Mouse (Mus musculus) layer of hippocampus, adult 11-12 months (tissue): ENCODE data around the gene Spdye4a.

ENCODE experiments used
- DNase-seq: peaks from one replicate; pipeline ENCODE4 v3.0.0; 2022; ENCODE audit warnings: low spot score

Spdye4a gene

GRCm38 (mm10) chr5:143226790-143227189, at the start of gene Spdye4a:
Spdye4a (minus strand) TSS chr5:143226890.
- DNase-seq = no peak

GRCm38 (mm10) chr5:143275761-143276160, 49.1 kb upstream of the Spdye4a start:
- DNase-seq = no peak

GRCm38 (mm10) chr5:143272540-143273330, 46.0 kb upstream of the Spdye4a start:
- DNase-seq = no peak

- no peak for DNase-seq
Observed at GRCm38 (mm10) chr5:143272108-143272507, 45.4 kb upstream of the Spdye4a start.

GRCm38 (mm10) chr5:143271642-143272041, 45.0 kb upstream of the Spdye4a start:
- no peak for DNase-seq

GRCm38 (mm10) chr5:143270151-143270519, 43.4 kb upstream of the Spdye4a start:
- no peak for DNase-seq

- peak; percentile 78 for DNase-seq
Observed at GRCm38 (mm10) chr5:143269363-143270150, 42.9 kb upstream of the Spdye4a start, which contains the start of gene Zfp316. Zfp316 (minus strand) TSS chr5:143270022.

- DNase-seq = no peak
Observed at GRCm38 (mm10) chr5:143268985-143269362, 42.3 kb upstream of the Spdye4a start.

GRCm38 (mm10) chr5:143266794-143267193, 40.1 kb upstream of the Spdye4a start:
- no peak for DNase-seq

- no peak for DNase-seq
Observed at GRCm38 (mm10) chr5:143265409-143265808, 38.7 kb upstream of the Spdye4a start.

- DNase-seq = no peak
Observed at GRCm38 (mm10) chr5:143264689-143265088, 38.0 kb upstream of the Spdye4a start.

GRCm38 (mm10) chr5:143261636-143262035, 34.9 kb upstream of the Spdye4a start:
- no peak for DNase-seq

GRCm38 (mm10) chr5:143255802-143256201, 29.1 kb upstream of the Spdye4a start:
- DNase-seq = no peak

- DNase-seq = no peak
Observed at GRCm38 (mm10) chr5:143255131-143255519, 28.4 kb upstream of the Spdye4a start.

- DNase-seq = no peak
Observed at GRCm38 (mm10) chr5:143254487-143255130, 27.9 kb upstream of the Spdye4a start.

GRCm38 (mm10) chr5:143253881-143254486, 27.3 kb upstream of the Spdye4a start:
- no peak for DNase-seq

- DNase-seq = no peak
Observed at GRCm38 (mm10) chr5:143253186-143253880, 26.6 kb upstream of the Spdye4a start.

GRCm38 (mm10) chr5:143252791-143253185, 26.1 kb upstream of the Spdye4a start:
- no peak for DNase-seq

- DNase-seq = no peak
Observed at GRCm38 (mm10) chr5:143252039-143252438, 25.3 kb upstream of the Spdye4a start.

GRCm38 (mm10) chr5:143244926-143245325, 18.2 kb upstream of the Spdye4a start:
- DNase-seq = no peak

GRCm38 (mm10) chr5:143236036-143236435, 9.3 kb upstream of the Spdye4a start:
- DNase-seq = no peak
